Mouse (Mus musculus): ENCODE measurements around the gene Fto. TPM values are rescaled to one million over a fixed set of nuclear protein-coding genes. Genes with fewer than 3 reads are reported as not detected.

Fto gene
- polyA plus RNA-seq, 2 experiments = 10.0 to 15.6 TPM

DNA sequence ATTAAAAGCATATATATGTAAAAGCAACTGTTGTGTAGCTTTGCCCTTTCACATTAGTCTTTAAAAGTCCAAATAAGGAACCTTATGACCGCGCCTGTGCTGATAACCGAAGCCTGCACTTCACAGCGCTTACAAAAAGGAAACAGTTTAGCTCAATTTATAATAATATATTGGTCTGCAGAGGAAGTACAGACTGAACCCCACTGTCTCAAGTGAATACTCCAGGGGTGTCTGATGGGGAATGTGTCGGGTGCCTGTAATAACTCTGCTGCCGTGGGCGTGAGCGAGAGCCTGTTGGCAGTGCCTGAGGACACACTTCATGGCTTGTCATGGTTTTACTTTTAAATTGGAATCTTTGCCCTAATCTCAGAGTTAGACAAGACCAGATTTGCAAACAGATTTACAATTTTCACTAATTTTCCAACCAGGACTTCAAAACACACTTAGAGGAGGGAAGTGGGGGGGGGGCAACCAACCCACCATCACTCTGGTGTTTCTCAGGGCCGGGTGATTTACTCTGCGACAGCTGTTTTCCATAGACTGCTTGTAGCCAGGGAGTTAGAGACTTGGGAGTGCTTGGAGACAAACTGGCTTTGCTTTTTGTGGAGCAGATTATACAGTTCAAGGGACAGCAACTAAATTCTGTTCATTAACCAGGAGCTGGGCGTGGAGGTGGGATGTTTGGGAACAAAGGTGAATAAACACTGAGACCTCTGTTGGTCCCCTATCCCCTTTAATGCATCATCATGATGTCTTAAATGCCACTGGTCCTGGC lies 131.5 kb downstream of the Fto start:
- no peak for DNase-seq (ENCODE audit: low read depth in 3 of 3, low spot score in 3 of 3)
- Histone ChIP-seq H3K9ac (replicated peaks) (no peak overlapping the region), H3K27ac (no peak overlapping the region), H3K4me2 (ENCODE audit: low read depth) (no peak overlapping the region), H3K9me3 (ENCODE audit: control insufficient read depth, low read length) (no peaks in the 10 kb centered on the region), H3K4me3 (ENCODE audit: insufficient read depth in 1 of 2, low read depth in 2 of 2, low read length in 2 of 2) (no peak overlapping the region), H3K4me1 (replicated peaks; ENCODE audit: control insufficient read depth in 2 of 2, insufficient read depth in 2 of 2, low read length in 1 of 2) (peaks cover 0 to 3% of the 10 kb centered on the region in 2 experiments; a peak in 1 of 4 replicates), H3K36me3 (replicated peaks; ENCODE audit: control insufficient read depth, insufficient read depth, low read depth) (no peaks in the 10 kb centered on the region), H3K27me3 (ENCODE audit: control insufficient read depth, insufficient read depth, low read length) (no peaks in the 10 kb centered on the region)
- WGBS (ENCODE audit: insufficient replicate concordance) = 80% methylated on average over 11 of the region's 11 CpGs
- no peak for ATAC-seq (ENCODE audit: insufficient read depth)
- TF ChIP-seq EP300 (IDR thresholded peaks at IDR 0.05; ENCODE audit: low read depth) (no peak), CTCF (IDR thresholded peaks at IDR 0.05; ENCODE audit: low read depth) (no peak)

DNA sequence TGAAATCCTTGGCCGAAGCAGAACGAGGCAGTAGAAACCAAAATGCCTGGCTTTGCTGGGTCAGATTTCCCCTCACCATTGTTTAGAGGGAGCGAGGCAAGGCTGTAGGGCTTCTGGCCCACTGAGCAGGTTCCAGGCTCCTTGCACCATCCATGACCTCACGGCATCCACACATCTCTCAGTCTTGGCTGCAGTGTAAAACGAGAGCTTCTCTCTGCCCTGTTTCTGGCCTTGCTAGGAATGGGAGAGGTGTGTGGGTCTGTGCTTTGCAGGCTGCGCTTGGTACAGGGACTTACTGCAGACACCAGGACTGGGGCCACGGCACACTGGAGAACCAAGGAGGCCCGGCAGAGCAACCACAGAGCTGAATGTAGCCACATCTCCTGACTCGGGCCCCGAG lies 132.2 kb downstream of the Fto start:
- 0 out of 4 replicates have a peak, but pooled peaks cover 0 to 1% of the 10 kb centered on the region in 2 experiments for H3K4me1 ChIP-seq (replicated peaks; ENCODE audit: control insufficient read depth in 2 of 2, insufficient read depth in 2 of 2, low read length in 1 of 2)
- WGBS (ENCODE audit: insufficient replicate concordance) = 75% methylated on average over 10 of the region's 10 CpGs
- H3K9ac ChIP-seq (replicated peaks) = no peak overlapping the region
- H3K27me3 ChIP-seq (ENCODE audit: control insufficient read depth, insufficient read depth, low read length) = no peaks in the 10 kb centered on the region
- DNase-seq (ENCODE audit: low read depth in 3 of 3, low spot score in 3 of 3) (no peak), ATAC-seq (ENCODE audit: insufficient read depth) (no peak)
- H3K4me2 ChIP-seq (ENCODE audit: low read depth) = no peak overlapping the region
- no peak overlapping the region for H3K27ac ChIP-seq
- H3K9me3 ChIP-seq (ENCODE audit: control insufficient read depth, low read length) = no peaks in the 10 kb centered on the region
- H3K36me3 ChIP-seq (replicated peaks; ENCODE audit: control insufficient read depth, insufficient read depth, low read depth) = no peaks in the 10 kb centered on the region
- no peak overlapping the region for H3K4me3 ChIP-seq (ENCODE audit: insufficient read depth in 1 of 2, low read depth in 2 of 2, low read length in 2 of 2)
- TF ChIP-seq EP300 (IDR thresholded peaks at IDR 0.05; ENCODE audit: low read depth) (no peak), CTCF (IDR thresholded peaks at IDR 0.05; ENCODE audit: low read depth) (no peak)

DNA sequence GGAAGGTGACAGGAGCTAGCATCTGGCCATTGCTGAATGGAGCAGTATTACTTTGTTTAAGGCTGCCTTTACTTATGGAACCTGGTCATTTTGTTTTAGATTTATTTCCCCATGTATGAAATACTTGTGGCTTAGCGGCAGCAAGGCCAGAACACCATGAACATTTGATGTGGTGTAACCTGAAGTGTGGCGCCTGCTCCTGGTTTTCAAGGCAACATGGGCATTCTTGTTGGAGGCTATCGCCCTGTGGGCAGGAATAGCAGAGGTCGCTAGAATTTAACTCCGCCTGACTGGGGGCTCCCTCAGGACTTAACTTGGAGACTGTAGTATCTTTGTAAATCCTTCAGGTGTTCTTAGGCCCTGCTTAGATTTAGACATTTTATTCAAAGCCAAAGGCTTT lies 132.7 kb downstream of the Fto start:
- H3K27ac ChIP-seq = no peak overlapping the region
- no peaks in the 10 kb centered on the region for H3K27me3 ChIP-seq (ENCODE audit: control insufficient read depth, insufficient read depth, low read length)
- no peaks in the 10 kb centered on the region for H3K9me3 ChIP-seq (ENCODE audit: control insufficient read depth, low read length)
- H3K4me2 ChIP-seq (ENCODE audit: low read depth) = no peak overlapping the region
- H3K4me3 ChIP-seq (ENCODE audit: insufficient read depth in 1 of 2, low read depth in 2 of 2, low read length in 2 of 2) = no peak overlapping the region
- TF ChIP-seq CTCF (IDR thresholded peaks at IDR 0.05; ENCODE audit: low read depth) = no peak
- TF ChIP-seq EP300 (IDR thresholded peaks at IDR 0.05; ENCODE audit: low read depth) = no peak
- no peak overlapping the region for H3K9ac ChIP-seq (replicated peaks)
- no peak for ATAC-seq (ENCODE audit: insufficient read depth)
- no peaks in the 10 kb centered on the region for H3K36me3 ChIP-seq (replicated peaks; ENCODE audit: control insufficient read depth, insufficient read depth, low read depth)
- DNase-seq (ENCODE audit: low read depth in 3 of 3, low spot score in 3 of 3) = no peak
- 75% methylated on average over 5 of the region's 5 CpGs for WGBS (ENCODE audit: insufficient replicate concordance)
- 0 out of 4 replicates have a peak, but pooled peaks cover 0 to 1% of the 10 kb centered on the region in 2 experiments for H3K4me1 ChIP-seq (replicated peaks; ENCODE audit: control insufficient read depth in 2 of 2, insufficient read depth in 2 of 2, low read length in 1 of 2)

DNA sequence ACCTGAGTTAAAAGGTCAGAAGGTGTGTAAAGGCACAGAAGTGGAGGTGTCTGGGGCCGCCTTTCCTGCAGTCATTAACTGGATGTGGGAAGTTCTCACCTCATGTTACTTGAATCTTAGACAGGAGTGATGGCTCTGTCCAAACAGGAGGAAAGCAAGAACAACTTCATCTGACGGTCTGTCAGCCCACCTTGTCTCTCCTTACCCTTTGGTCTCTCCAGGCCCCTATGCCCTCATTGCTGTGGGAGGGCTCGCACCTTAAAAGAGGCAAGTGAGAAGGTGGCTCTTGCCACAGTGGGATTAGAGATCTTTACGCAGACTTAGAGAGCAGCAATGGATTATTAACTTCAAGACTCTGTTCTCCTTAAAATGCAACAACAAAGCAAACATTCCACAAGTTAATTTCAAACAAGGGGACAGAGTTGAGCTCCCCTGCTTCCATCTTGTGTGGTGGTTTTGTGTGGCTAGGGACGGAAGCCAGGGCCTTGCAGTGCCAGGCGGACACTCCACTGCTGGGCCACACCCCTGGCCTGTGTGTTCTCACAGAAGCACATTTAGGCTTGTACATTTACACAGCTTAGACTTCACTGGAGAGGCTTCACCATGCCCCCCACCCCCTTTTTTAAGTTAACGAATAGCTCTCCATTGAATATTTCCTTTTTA lies 135.5 kb downstream of the Fto start:
- Histone ChIP-seq H3K4me3 (ENCODE audit: insufficient read depth in 1 of 2, low read depth in 2 of 2, low read length in 2 of 2) (no peak overlapping the region), H3K9ac (replicated peaks) (no peak overlapping the region), H3K27me3 (ENCODE audit: control insufficient read depth, insufficient read depth, low read length) (no peaks in the 10 kb centered on the region), H3K4me2 (ENCODE audit: low read depth) (no peak overlapping the region), H3K9me3 (ENCODE audit: control insufficient read depth, low read length) (no peaks in the 10 kb centered on the region), H3K27ac (no peak overlapping the region), H3K4me1 (replicated peaks; ENCODE audit: control insufficient read depth in 2 of 2, insufficient read depth in 2 of 2, low read length in 1 of 2) (0 out of 4 replicates have a peak, but pooled peaks cover 0 to 5% of the 10 kb centered on the region in 2 experiments), H3K36me3 (replicated peaks; ENCODE audit: control insufficient read depth, insufficient read depth, low read depth) (no peaks in the 10 kb centered on the region)
- WGBS (ENCODE audit: insufficient replicate concordance) = 75% methylated on average over 7 of the region's 7 CpGs
- ATAC-seq (ENCODE audit: insufficient read depth) (no peak), DNase-seq (ENCODE audit: low read depth in 3 of 3, low spot score in 3 of 3) (no peak)
- TF ChIP-seq EP300 (IDR thresholded peaks at IDR 0.05; ENCODE audit: low read depth) = no peak
- no peak for TF ChIP-seq CTCF (IDR thresholded peaks at IDR 0.05; ENCODE audit: low read depth)

DNA sequence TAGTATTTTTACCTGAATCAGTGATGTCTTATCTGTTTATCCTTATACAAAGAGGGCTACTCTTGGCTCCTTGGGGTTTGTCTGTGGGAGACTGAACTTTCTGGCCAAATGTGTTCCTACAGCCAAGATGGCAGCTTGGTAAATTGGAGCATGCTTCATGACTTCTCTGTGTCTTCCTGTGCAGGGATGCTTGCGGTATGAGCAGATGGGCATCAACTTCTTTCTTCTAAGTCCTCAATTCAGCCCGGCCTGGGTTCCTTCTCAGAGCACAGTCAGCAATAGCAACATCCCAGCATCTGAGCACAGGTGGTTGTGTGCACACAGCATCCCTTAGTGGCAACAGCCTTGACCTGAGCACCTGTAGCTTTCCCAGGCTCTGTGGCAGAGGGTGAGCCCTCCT lies 141.6 kb downstream of the Fto start:
- WGBS (ENCODE audit: insufficient replicate concordance) = 68% methylated on average over 2 of the region's 2 CpGs
- ATAC-seq (ENCODE audit: insufficient read depth) (no peak), DNase-seq (ENCODE audit: low read depth in 3 of 3, low spot score in 3 of 3) (no peak)
- H3K4me3 ChIP-seq (ENCODE audit: insufficient read depth in 1 of 2, low read depth in 2 of 2, low read length in 2 of 2) = no peak overlapping the region
- 0 out of 4 replicates have a peak, but pooled peaks cover 0 to 4% of the 10 kb centered on the region in 2 experiments for H3K4me1 ChIP-seq (replicated peaks; ENCODE audit: control insufficient read depth in 2 of 2, insufficient read depth in 2 of 2, low read length in 1 of 2)
- H3K27me3 ChIP-seq (ENCODE audit: control insufficient read depth, insufficient read depth, low read length) = no peaks in the 10 kb centered on the region
- H3K36me3 ChIP-seq (replicated peaks; ENCODE audit: control insufficient read depth, insufficient read depth, low read depth) = no peaks in the 10 kb centered on the region
- no peaks in the 10 kb centered on the region for H3K9me3 ChIP-seq (ENCODE audit: control insufficient read depth, low read length)
- no peak for TF ChIP-seq EP300 (IDR thresholded peaks at IDR 0.05; ENCODE audit: low read depth)
- no peak overlapping the region for H3K27ac ChIP-seq
- no peak overlapping the region for H3K4me2 ChIP-seq (ENCODE audit: low read depth)
- H3K9ac ChIP-seq (replicated peaks) = no peak overlapping the region

All from liver, embryonic 14.5 days (tissue).